Mouse (Mus musculus) liver, embryonic 14.5 days (tissue): ENCODE data around the gene Phb2. TPM values are rescaled to one million over a fixed set of nuclear protein-coding genes. Genes with fewer than 3 reads are reported as not detected.
A peak's percentile ranks its signal among the peaks of the same experiment; 100 is the strongest.

Experiments used
- ATAC-seq: fragments of 200-750 bp; cut with Nextera tagmentation; 2 replicates; pipeline ENCODE4 v1.8.0; 2017; ENCODE audit warnings: moderate number of reproducible peaks, mild to moderate bottlenecking, moderate library complexity; ENCODE audit not compliant: insufficient read depth
- DNase-seq, 3 experiments: peaks; one replicate each; pipeline ENCODE4 v3.0.0-alpha.2; 2012 to 2013; ENCODE audit warnings: low read depth in 3 of 3, low spot score in 3 of 3
- H3K27ac ChIP-seq: fragments of 300-500 bp; sonication (generic); 2 replicates; pipeline ENCODE4 v1.5.1; 2014; ENCODE audit warnings: moderate library complexity, mild to moderate bottlenecking, control low read depth, inconsistent platforms
- H3K27me3 ChIP-seq: fragments of 300-500 bp; sonication (generic); 2 replicates; pipeline ENCODE4 v1.6.1; 2014; ENCODE audit warnings: mild to moderate bottlenecking, low read length, moderate library complexity; ENCODE audit not compliant: control insufficient read depth, insufficient read depth
- H3K36me3 ChIP-seq: fragments of 300-500 bp; sonication (generic); replicated peaks from 2 replicates; pipeline ENCODE4 v1.6.1; 2014; ENCODE audit warnings: low read depth; ENCODE audit not compliant: control insufficient read depth, insufficient read depth
- H3K4me1 ChIP-seq, 2 experiments: fragments of 200-500 bp in 1 of 2; fragments of 300-500 bp in 1 of 2; sonication (generic) in 1 of 2; replicated peaks; 2 replicates each; pipeline ENCODE4 v1.6.1; 2012 to 2014; ENCODE audit warnings: antibody characterized with exemption in 1 of 2, inconsistent platforms in 1 of 2, low read length in 1 of 2; ENCODE audit not compliant: control insufficient read depth in 2 of 2, insufficient read depth in 2 of 2
- H3K4me2 ChIP-seq: fragments of 300-500 bp; sonication (generic); 2 replicates; pipeline ENCODE4 v1.6.1; 2014; ENCODE audit warnings: low read depth, mild to moderate bottlenecking, control low read depth, moderate library complexity
- H3K4me3 ChIP-seq, 2 experiments: fragments of 200-500 bp in 1 of 2; fragments of 300-500 bp in 1 of 2; sonication (generic) in 1 of 2; 2 replicates each; pipeline ENCODE4 v1.5.1; 2012 to 2014; ENCODE audit warnings: low read depth in 2 of 2, low read length in 2 of 2, mild to moderate bottlenecking in 2 of 2, control low read depth in 1 of 2, inconsistent platforms in 1 of 2, moderate library complexity in 1 of 2; ENCODE audit not compliant: insufficient read depth in 1 of 2
- H3K9ac ChIP-seq: fragments of 300-500 bp; sonication (generic); replicated peaks from 2 replicates; pipeline ENCODE4 v1.6.1; 2014; ENCODE audit warnings: mild to moderate bottlenecking, control low read depth, moderate library complexity
- H3K9me3 ChIP-seq: fragments of 300-500 bp; sonication (generic); 2 replicates; pipeline ENCODE4 v1.6.1; 2016; ENCODE audit warnings: low read length, mixed read lengths; ENCODE audit not compliant: control insufficient read depth
- CTCF ChIP-seq: IDR thresholded peaks from 2 replicates; pipeline ENCODE4 v1.5.1; 2016; ENCODE audit warnings: antibody characterized with exemption, low read depth, control low read depth
- EP300 ChIP-seq: IDR thresholded peaks from 2 replicates; pipeline ENCODE4 v1.6.1; 2016; ENCODE audit warnings: antibody characterized with exemption, low read depth
- WGBS: fragments of 180-500 bp; shearing (Covaris S2); extraction: QIAGEN DNeasy Blood & Tissue Kit; methylation state at CpG from one replicate; pipeline ENCODE4 v1.1.7; 2014; ENCODE audit not compliant: insufficient replicate concordance; 5-methylcytosine and 5-hydroxymethylcytosine counted together
- polyA plus RNA-seq, 2 experiments: library from polyadenylated mRNA; depleted of rRNA in 1 of 2; stranded (reverse) in 1 of 2; unstranded in 1 of 2; fragments of >200 nt; fragmentation: Nextera tagmentation in 1 of 2; extraction: Ambion mirVana in 1 of 2; gene quantifications; 2 replicates each; pipeline versions ENCODE4 v1.2.1 to v1.2.3; 2012 to 2014

The Phb2 gene
- polyA plus RNA-seq, 2 experiments = 124 to 210 TPM

DNA sequence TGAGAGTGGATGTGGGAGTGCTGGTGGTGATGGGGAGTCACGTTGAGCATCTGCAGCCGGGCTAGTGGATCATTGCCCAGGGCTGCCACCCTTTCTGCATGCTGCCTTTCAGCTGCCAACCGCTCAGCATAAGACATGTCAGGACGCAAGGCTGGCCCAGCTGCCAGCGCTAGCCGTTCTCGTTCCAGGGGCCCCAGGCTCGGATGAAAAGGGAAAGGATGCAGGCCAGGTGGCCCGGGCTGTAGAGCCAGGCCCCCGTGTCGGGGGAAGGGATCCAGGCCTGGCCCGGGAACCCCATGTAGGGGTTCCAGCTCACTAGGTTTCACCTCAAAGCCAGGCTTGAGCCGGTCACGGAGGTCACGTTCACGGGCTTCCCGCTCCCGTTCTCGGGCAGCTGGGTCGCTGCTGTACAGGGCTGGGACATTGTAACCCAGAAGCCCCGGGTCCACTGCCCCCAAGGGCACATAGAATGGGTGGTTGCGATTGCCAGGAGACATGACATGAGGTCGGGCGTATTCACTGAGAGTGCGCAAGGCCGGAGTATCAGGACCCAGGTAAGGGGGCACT, 32.7 kb downstream of the Phb2 start:
- Histone ChIP-seq H3K9ac (no peak overlapping the region), H3K27me3 (no peaks in the 10 kb centered on the region), H3K36me3 (no peaks in the 10 kb centered on the region), H3K4me3 (peak overlapping the region; percentile 4 to 70; a peak in 3 of 4 replicates), H3K4me2 (peak overlapping the region; percentile 97), H3K27ac (no peak overlapping the region), H3K9me3 (no peaks in the 10 kb centered on the region), H3K4me1 (peaks cover 6 to 12% of the 10 kb centered on the region in 2 experiments)
- ATAC-seq (no peak), DNase-seq (no peak)
- 64% methylated on average over 26 of the region's 26 CpGs for WGBS
- TF ChIP-seq CTCF = no peak
- TF ChIP-seq EP300 = no peak

DNA sequence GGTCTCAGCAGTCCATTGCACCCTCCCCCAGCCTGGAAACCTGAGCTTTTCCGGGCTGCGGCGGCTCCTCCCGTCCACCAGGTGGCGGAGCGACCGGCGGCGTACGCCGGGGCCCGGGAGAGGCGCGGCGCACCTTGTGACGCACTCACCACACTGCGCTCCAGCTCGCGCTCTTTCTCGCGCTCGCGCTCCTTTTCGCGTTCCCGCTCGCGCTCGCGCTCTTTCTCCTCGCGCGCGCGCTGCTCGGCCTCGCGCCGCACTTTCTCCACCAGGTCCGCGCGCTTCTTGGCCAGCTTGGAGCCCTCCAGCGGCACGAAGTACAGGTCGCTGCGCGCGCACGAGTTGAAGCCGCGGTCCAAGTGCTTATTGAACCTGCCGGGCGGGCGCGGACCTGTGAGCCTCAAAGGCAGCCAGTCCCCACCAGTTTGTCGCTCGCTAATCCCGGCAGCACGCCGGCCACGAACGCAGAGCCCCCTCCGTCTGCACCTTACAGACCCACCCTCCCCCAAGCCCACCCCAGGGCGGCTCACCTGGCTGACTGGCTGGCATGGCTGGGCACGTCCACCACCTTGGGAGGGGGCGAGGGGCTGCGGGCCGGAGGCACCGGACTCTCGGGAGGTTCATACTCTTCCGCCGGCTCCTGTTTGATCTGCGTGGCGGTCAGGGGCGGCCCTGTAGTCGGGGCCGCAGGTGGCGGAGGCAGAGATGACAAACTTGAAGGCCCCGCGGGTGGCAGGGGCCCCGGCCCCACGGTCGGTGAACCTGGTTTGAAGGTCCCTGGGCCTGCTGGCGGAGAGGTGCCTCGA, 33.6 kb downstream of the Phb2 start:
- H3K4me2 ChIP-seq = peak overlapping the region; percentile 97
- peaks cover 3 to 9% of the 10 kb centered on the region in 2 experiments; a peak in 3 of 4 replicates for H3K4me1 ChIP-seq
- no peaks in the 10 kb centered on the region for H3K9me3 ChIP-seq
- peak; percentile 90 for TF ChIP-seq CTCF
- TF ChIP-seq EP300 = no peak
- peak; percentile 77 for ATAC-seq
- no peaks in the 10 kb centered on the region for H3K36me3 ChIP-seq
- peak; percentile 90 to 92 (median 90) for DNase-seq
- H3K27ac ChIP-seq = peak overlapping the region; percentile 58
- WGBS = under 1% methylated on average over 85 of the region's 85 CpGs
- no peaks in the 10 kb centered on the region for H3K27me3 ChIP-seq
- peak overlapping the region; percentile 36 to 70 for H3K4me3 ChIP-seq
- peak overlapping the region; percentile 88 for H3K9ac ChIP-seq

DNA sequence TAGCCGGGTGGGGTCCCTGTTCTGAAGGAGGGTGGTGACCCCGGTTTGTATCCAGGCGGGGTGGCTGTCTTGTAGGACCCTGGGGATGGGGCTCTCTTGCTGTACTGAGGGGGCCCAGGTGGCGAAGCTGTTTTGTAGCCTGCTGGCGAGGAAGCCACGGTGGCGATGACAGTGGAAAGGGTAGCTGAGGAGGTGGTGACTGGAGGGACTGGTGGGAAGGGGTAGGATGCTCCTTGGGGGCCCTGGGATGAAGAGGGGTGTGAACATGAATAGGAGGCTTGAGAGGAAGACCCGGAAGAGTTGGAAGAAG, 34.1 kb downstream of the Phb2 start:
- no peaks in the 10 kb centered on the region for H3K27me3 ChIP-seq
- DNase-seq (no peak), ATAC-seq (no peak)
- H3K36me3 ChIP-seq = no peaks in the 10 kb centered on the region
- peak overlapping the region; percentile 36 to 70 for H3K4me3 ChIP-seq
- WGBS = 26% methylated on average over 8 of the region's 8 CpGs
- peak overlapping the region; percentile 88 for H3K9ac ChIP-seq
- H3K4me1 ChIP-seq = peaks cover 3 to 9% of the 10 kb centered on the region in 2 experiments; a peak in 3 of 4 replicates
- H3K4me2 ChIP-seq = peak overlapping the region; percentile 97
- H3K9me3 ChIP-seq = no peaks in the 10 kb centered on the region
- peak overlapping the region; percentile 58; the same call in 1 of the 2 replicates for H3K27ac ChIP-seq
- TF ChIP-seq CTCF = no peak
- no peak for TF ChIP-seq EP300

GRCm38 (mm10) chr6:124746654-124747632, 34.8 kb downstream of the Phb2 start:
- Histone ChIP-seq H3K27me3 (no peaks in the 10 kb centered on the region), H3K4me1 (peaks cover 0 to 5% of the 10 kb centered on the region in 2 experiments; a peak in 1 of 4 replicates), H3K36me3 (no peaks in the 10 kb centered on the region), H3K27ac (no peak overlapping the region), H3K4me3 (peak overlapping the region in 1 of 2 experiments; percentile 36; a peak in 1 of 4 replicates), H3K9me3 (no peaks in the 10 kb centered on the region), H3K4me2 (peak overlapping the region; percentile 97), H3K9ac (no peak overlapping the region)
- DNase-seq (no peak), ATAC-seq (no peak)
- 78% methylated on average over 7 of the region's 7 CpGs for WGBS
- TF ChIP-seq CTCF (no peak), EP300 (no peak)
